Mouse (Mus musculus): ENCODE measurements around the gene Olfr239.
"Not testable (repeated sequence)": the region's sequence is repeated elsewhere in the genome, so short reads cannot be mapped to it uniquely, and the experiment has no call there.

Olfr239 gene

DNA sequence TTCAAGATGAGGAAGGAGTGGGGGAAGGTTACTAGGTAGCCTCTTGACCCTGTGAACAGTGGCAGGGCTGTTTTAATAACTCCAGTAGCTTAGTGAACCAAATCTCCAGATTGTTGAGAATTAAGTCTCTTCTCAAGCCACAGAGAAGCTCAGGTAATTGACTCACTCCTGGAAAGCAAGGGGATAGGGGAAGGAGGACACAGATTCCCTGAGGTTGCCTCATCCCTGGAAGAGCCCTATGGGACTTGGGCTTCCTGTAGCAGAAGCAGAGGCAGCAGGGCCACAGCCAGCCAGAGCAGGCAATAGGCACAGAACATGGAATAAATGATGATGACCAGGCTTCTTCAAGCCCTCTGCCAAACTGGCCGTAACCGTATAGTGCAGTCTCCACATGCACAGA lies at the start of gene Olfr239:
Gene Olfr239, plus strand, starts transcription at position 301 of the 400 bp plus-strand sequence.
- DNase-seq (ENCODE audit: low spot score) = not testable (repeated sequence)

DNA sequence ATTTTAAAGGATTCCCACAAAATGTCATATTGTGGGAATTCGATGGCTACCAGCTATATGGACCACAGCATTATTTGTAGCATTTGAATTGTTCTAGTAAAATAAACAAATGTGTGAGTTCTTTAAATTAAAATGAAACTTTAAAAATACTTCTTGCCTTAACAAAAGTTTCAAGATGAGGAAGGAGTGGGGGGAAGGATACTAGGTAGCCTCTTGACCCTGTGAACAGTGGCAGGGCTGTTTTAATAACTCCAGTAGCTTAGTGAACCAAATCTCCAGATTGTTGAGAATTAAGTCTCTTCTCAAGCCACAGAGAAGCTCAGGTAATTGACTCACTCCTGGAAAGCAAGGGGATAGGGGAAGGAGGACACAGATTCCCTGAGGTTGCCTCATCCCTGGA lies 23.0 kb upstream of the Olfr239 start, which contains the start of gene Olfr55:
Gene Olfr55, plus strand, starts transcription at position 301 of the 400 bp plus-strand sequence.
- not testable (repeated sequence) for DNase-seq (ENCODE audit: low spot score)

DNA sequence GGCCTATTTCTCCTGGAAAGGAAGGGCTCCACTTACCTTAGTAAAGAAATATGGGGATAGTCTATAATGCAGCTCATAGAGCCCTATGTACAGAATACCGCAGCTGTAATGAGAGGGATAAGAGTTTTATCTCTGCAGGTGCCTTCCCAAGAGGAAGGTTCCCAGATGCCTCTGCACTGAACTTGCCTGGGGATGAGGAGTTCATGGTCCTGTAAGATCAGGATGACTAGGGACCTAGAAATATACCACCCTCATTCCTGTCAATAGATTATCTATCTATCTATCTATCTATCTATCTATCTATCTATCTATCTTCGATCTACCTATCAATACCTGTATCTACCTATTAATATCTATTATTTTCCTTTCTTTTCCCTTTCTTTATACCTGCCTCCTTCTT lies 30.5 kb downstream of the Olfr239 start, which contains the start of gene Olfr1564:
Gene Olfr1564, minus strand, starts transcription at position 101 of the 400 bp plus-strand sequence.
- no peak for DNase-seq (ENCODE audit: low spot score)

DNA sequence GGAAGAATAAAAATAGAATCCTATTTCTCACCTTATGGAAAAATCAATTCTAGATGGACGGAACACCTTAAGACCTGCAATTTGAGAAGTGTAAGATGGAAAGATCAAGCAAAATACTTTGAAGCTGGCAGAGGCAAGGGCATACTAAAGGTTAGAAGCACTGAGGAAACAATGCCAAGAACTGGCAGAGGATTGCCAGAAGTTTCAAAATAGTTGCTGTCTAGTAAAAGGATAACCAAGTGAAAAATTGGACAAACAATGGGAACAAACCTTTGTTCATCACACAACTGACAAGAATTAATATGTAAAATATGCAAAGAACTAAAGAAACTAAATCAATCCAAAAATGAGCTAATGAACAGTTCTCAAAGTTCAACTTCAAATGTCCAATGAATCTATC lies 45.5 kb downstream of the Olfr239 start:
- not testable (repeated sequence) for DNase-seq (ENCODE audit: low spot score)

Data from embryo, embryonic 10 days (tissue).